Comparison of ENCODE assay signal across 9 mouse cellular contexts in genomic region chr12:91672528-91672927, GRCm38 (mm10).
DNase-seq lines count a peak whose midpoint lies in the region; ATAC-seq lines count a peak whose summit lies in the region.
"Had no signal": no experiment of that assay in that cellular context is flagged by ENCODE, and none has a peak within 500 bp of the region (broad histone marks: within the 10 kb centered on the region; RNA-seq: fewer than 3 reads in every experiment).

No protein-coding gene starts in this region.

- no peak overlapping the region for H3K4me3 ChIP-seq in kidney, embryonic 14.5 days (ENCODE audit: low read length)
- H3K4me3 ChIP-seq in neural tube, embryonic 14.5 days (ENCODE audit: low read depth, low read length) = no peak overlapping the region

- H3K27me3 ChIP-seq in kidney, embryonic 14.5 days (ENCODE audit: control insufficient read depth, insufficient read depth, low read length) = no peaks in the 10 kb centered on the region
- no peaks in the 10 kb centered on the region for H3K27me3 ChIP-seq in neural tube, embryonic 14.5 days (ENCODE audit: control insufficient read depth, insufficient read depth, low read length)

- H3K36me3 ChIP-seq in kidney, embryonic 14.5 days (ENCODE audit: control insufficient read depth, insufficient read depth, low read length) = no peaks in the 10 kb centered on the region
- no peaks in the 10 kb centered on the region for H3K36me3 ChIP-seq in neural tube, embryonic 14.5 days (ENCODE audit: control insufficient read depth, insufficient read depth, low read length)

- ATAC-seq in kidney, embryonic 14.5 days (ENCODE audit: low FRiP score, low TSS enrichment) = no peak
- ATAC-seq in neural tube, embryonic 14.5 days (ENCODE audit: low read depth) = peak; percentile 42; the same call in 1 of the 2 replicates
- ATAC-seq: activated CD4-positive, CD25-positive, alpha-beta regulatory T cell, adult 4 months had no signal

- H3K4me1 ChIP-seq in kidney, embryonic 14.5 days (ENCODE audit: control insufficient read depth, insufficient read depth, low read length) = no peaks in the 10 kb centered on the region
- no peaks in the 10 kb centered on the region for H3K4me1 ChIP-seq in neural tube, embryonic 14.5 days (ENCODE audit: control insufficient read depth, insufficient read depth, low read length)

- no peak overlapping the region for H3K27ac ChIP-seq in kidney, embryonic 14.5 days (ENCODE audit: low read depth, low read length)
- H3K27ac ChIP-seq in neural tube, embryonic 14.5 days (ENCODE audit: low read depth, low read length) = no peak overlapping the region
- H3K27ac ChIP-seq: liver, embryonic 14.5 days had no signal

- no peak overlapping the region for H3K4me2 ChIP-seq in kidney, embryonic 14.5 days (replicated peaks; ENCODE audit: low read depth, low read length)
- H3K4me2 ChIP-seq in neural tube, embryonic 14.5 days (ENCODE audit: low read depth, low read length) = no peak overlapping the region

- DNase-seq in kidney, postnatal 4 days = no peak
- DNase-seq in cerebellum, adult 9-11 months = peak; percentile 24
- peak; percentile 16 to 21 for DNase-seq in frontal cortex, postnatal 14 days (ENCODE audit: low spot score in 2 of 2)
- DNase-seq in ovary, adult 18-20 months (ENCODE audit: low spot score) = no peak
- no peak for DNase-seq in heart, adult 18-20 months

- peak overlapping the region; percentile 12; the same call in 1 of the 2 replicates for H3K9ac ChIP-seq in kidney, embryonic 14.5 days (ENCODE audit: low read depth, low read length)
- no peak overlapping the region for H3K9ac ChIP-seq in neural tube, embryonic 14.5 days (replicated peaks; ENCODE audit: low read depth, low read length)
- H3K9ac ChIP-seq: liver, embryonic 14.5 days had no signal

- WGBS in kidney, embryonic 14.5 days = 63% methylated on average over 7 of the region's 7 CpGs
- WGBS in neural tube, embryonic 14.5 days = 74% methylated on average over 7 of the region's 7 CpGs

- no peaks in the 10 kb centered on the region for H3K9me3 ChIP-seq in kidney, embryonic 14.5 days (ENCODE audit: control insufficient read depth, low read length)
- H3K9me3 ChIP-seq in neural tube, embryonic 14.5 days (ENCODE audit: control insufficient read depth, low read length) = no peaks in the 10 kb centered on the region

Comparison
In these comparisons a context has a peak if more than half of its experiments do, and no peak if none do; other contexts are left out.
1. DNase-seq: peak in cerebellum, adult 9-11 months (single experiment) and frontal cortex, postnatal 14 days (2 of 2); none in kidney, postnatal 4 days (0 of 2), ovary, adult 18-20 months (single experiment) and heart, adult 18-20 months (0 of 2).